ENCODE assay signal across 9 mouse cellular contexts in the genomic region with DNA sequence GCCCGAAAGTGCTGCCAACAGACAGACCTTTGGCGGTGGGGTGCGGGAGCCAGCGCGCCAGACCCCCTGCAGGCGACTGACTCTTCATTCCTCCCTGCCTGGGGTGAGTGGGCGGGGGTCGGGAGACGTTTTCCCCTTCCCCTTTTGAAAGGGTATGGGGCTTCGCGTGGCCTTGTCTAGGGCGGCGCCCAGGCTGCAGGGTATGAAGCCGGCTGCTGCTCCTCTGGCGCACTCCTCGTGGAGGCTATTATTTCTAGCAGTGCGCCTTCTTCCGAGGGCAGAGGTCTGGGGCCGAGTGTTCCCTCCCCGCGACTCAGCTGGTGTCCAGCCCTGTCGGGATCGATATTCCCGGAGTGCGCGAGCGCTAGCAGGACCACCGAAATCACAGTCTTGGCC. TPM values are rescaled to one million over a fixed set of nuclear protein-coding genes. Genes with fewer than 3 reads are reported as not detected.
DNase-seq lines count a peak whose midpoint lies in the region; ATAC-seq and TF ChIP-seq lines count a peak whose summit lies in the region.
"Had no signal": no experiment of that assay in that cellular context is flagged by ENCODE, and none has a peak within 500 bp of the region (broad histone marks: within the 10 kb centered on the region; RNA-seq: fewer than 3 reads in every experiment).

No protein-coding gene starts in this region.

- H3K4me1 ChIP-seq in testis, adult 2 months (ENCODE audit: control insufficient read depth, insufficient read depth, low read length) = no peaks in the 10 kb centered on the region
- no peaks in the 10 kb centered on the region for H3K4me1 ChIP-seq in forebrain, postnatal 0 days (ENCODE audit: insufficient read depth)
- H3K4me1 ChIP-seq in liver, embryonic 15.5 days (replicated peaks) = peaks cover 5% of the 10 kb centered on the region; the same call in 1 of the 2 replicates
- H3K4me1 ChIP-seq in stomach, embryonic 16.5 days (ENCODE audit: control insufficient read depth, insufficient read depth, low read length) = no peaks in the 10 kb centered on the region

- H3K4me3 ChIP-seq in gastrocnemius, adult 2 months = peak overlapping the region; percentile 93
- H3K4me3 ChIP-seq in testis, adult 2 months (ENCODE audit: control insufficient read depth, low read depth, low read length) = peak overlapping the region; percentile 89
- peak overlapping the region; percentile 84 for H3K4me3 ChIP-seq in forebrain, postnatal 0 days (ENCODE audit: low read depth, low read length)
- peak overlapping the region; percentile 90 for H3K4me3 ChIP-seq in liver, embryonic 15.5 days (replicated peaks)
- H3K4me3 ChIP-seq in stomach, embryonic 16.5 days (replicated peaks; ENCODE audit: low read length) = peak overlapping the region; percentile 82

- no peak for DNase-seq in gastrocnemius, adult 2 months
- no peak for DNase-seq in gastrocnemius, postnatal 4 days (ENCODE audit: low spot score in 2 of 2)
- no peak for DNase-seq in testis, postnatal 10 days (ENCODE audit: low spot score)
- DNase-seq in forebrain, postnatal 0 days = no peak
- DNase-seq in urinary bladder, postnatal 14 days (ENCODE audit: low spot score) = no peak

- H3K36me3 ChIP-seq in testis, adult 2 months (ENCODE audit: control insufficient read depth, insufficient read depth, low read length) = no peaks in the 10 kb centered on the region
- H3K36me3 ChIP-seq in forebrain, postnatal 0 days (ENCODE audit: insufficient read depth) = no peaks in the 10 kb centered on the region
- no peaks in the 10 kb centered on the region for H3K36me3 ChIP-seq in liver, embryonic 15.5 days (replicated peaks)
- H3K36me3 ChIP-seq in stomach, embryonic 16.5 days (ENCODE audit: control insufficient read depth, insufficient read depth, low read length) = no peaks in the 10 kb centered on the region

- peak overlapping the region; percentile 100 for H3K27ac ChIP-seq in gastrocnemius, adult 2 months
- H3K27ac ChIP-seq in testis, adult 2 months (ENCODE audit: control insufficient read depth, insufficient read depth, low read depth, low read length) = peak overlapping the region; percentile 86
- peak overlapping the region; percentile 96 for H3K27ac ChIP-seq in forebrain, postnatal 0 days (ENCODE audit: low read depth, low read length)
- peak overlapping the region; percentile 76 for H3K27ac ChIP-seq in liver, embryonic 15.5 days (replicated peaks)
- H3K27ac ChIP-seq in stomach, embryonic 16.5 days (ENCODE audit: low read length) = peak overlapping the region; percentile 89

- peak; percentile 59 for ATAC-seq in forebrain, postnatal 0 days
- peak; percentile 61 for ATAC-seq in liver, embryonic 15.5 days (ENCODE audit: insufficient read depth)
- ATAC-seq in stomach, embryonic 16.5 days (ENCODE audit: insufficient read depth, low FRiP score) = peak; percentile 59; the same call in 1 of the 2 replicates

- no peak for TF ChIP-seq POLR2A in testis, adult 2 months (IDR thresholded peaks at IDR 0.05; ENCODE audit: control insufficient read depth, low read depth, low read length)

- H3K9me3 ChIP-seq in forebrain, postnatal 0 days (ENCODE audit: low read length) = no peaks in the 10 kb centered on the region
- H3K9me3 ChIP-seq in liver, embryonic 15.5 days (replicated peaks) = no peaks in the 10 kb centered on the region
- no peaks in the 10 kb centered on the region for H3K9me3 ChIP-seq in stomach, embryonic 16.5 days (replicated peaks; ENCODE audit: control insufficient read depth, low read length)

- intact Hi-C loops in gastrocnemius, adult 2 months (cut with DNase I) = loop anchor here (5.0 kb wide), 2 partner anchors 76 to 96 kb away; no protein-coding TSS in a partner anchor

- H3K9ac ChIP-seq in forebrain, postnatal 0 days = peak overlapping the region; percentile 80
- peak overlapping the region; percentile 84 for H3K9ac ChIP-seq in liver, embryonic 15.5 days
- peak overlapping the region; percentile 84 for H3K9ac ChIP-seq in stomach, embryonic 16.5 days (ENCODE audit: low read length)

- 2% methylated on average over 28 of the region's 28 CpGs for WGBS in forebrain, postnatal 0 days
- WGBS in liver, embryonic 15.5 days (ENCODE audit: insufficient replicate concordance) = 0% methylated on average over 28 of the region's 28 CpGs
- 0% methylated on average over 28 of the region's 28 CpGs for WGBS in stomach, embryonic 16.5 days

- peak overlapping the region; percentile 63 for H3K4me2 ChIP-seq in forebrain, postnatal 0 days (ENCODE audit: low read depth)
- peak overlapping the region; percentile 87 for H3K4me2 ChIP-seq in liver, embryonic 15.5 days
- peak overlapping the region; percentile 67 for H3K4me2 ChIP-seq in stomach, embryonic 16.5 days (ENCODE audit: low read depth, low read length)

- no peaks in the 10 kb centered on the region for H3K27me3 ChIP-seq in testis, adult 2 months (ENCODE audit: control insufficient read depth, insufficient read depth, low read length)
- no peaks in the 10 kb centered on the region for H3K27me3 ChIP-seq in forebrain, postnatal 0 days (ENCODE audit: insufficient read depth, low read length)
- no peaks in the 10 kb centered on the region for H3K27me3 ChIP-seq in liver, embryonic 15.5 days
- no peaks in the 10 kb centered on the region for H3K27me3 ChIP-seq in stomach, embryonic 16.5 days (ENCODE audit: control insufficient read depth, insufficient read depth, low read length)

- no peak for TF ChIP-seq CTCF in gastrocnemius, adult 2 months (IDR thresholded peaks at IDR 0.05)
- no peak for TF ChIP-seq CTCF in testis, adult 2 months (IDR thresholded peaks at IDR 0.05; ENCODE audit: control insufficient read depth, insufficient read depth, insufficient replicate concordance, low read depth, low read length)
- TF ChIP-seq CTCF in forebrain, postnatal 0 days (IDR thresholded peaks at IDR 0.05; ENCODE audit: low read depth) = no peak

RNA-seq across cellular contexts. Expression of a gene that starts 0.6 kb away (rescaled TPM):
- total RNA-seq in gastrocnemius, adult 2 months (2021) = 10 to 100 TPM; 22.6 to 35.8 TPM
- total RNA-seq in gastrocnemius, postnatal 4 days (2021) = 10 to 100 TPM; 32.1 to 50.2 TPM
- polyA plus RNA-seq in testis, adult 2 months (2012; rRNA removed) = 3.2 and 4.7 TPM in 2 replicates
- total RNA-seq in forebrain, postnatal 0 days (2014; rRNA removed) = 34.8 and 53.9 TPM in 2 replicates
- 10.5 and 11.1 TPM in 2 replicates for polyA plus RNA-seq in forebrain, postnatal 0 days (2015; fragmentation: Nextera tagmentation; extraction: Ambion mirVana)
- 15.9 and 18.2 TPM in 2 replicates for polyA plus RNA-seq in liver, embryonic 15.5 days (2015; fragmentation: Nextera tagmentation; extraction: Ambion mirVana)
- 19.3 and 22.1 TPM in 2 replicates for polyA plus RNA-seq in stomach, embryonic 16.5 days (2015; fragmentation: Nextera tagmentation; extraction: Ambion mirVana)

RNA-seq across cellular contexts. Expression of a gene that starts 16.1 kb away (rescaled TPM):
- total RNA-seq in gastrocnemius, adult 2 months (2021) = not detected
- not detected for total RNA-seq in gastrocnemius, postnatal 4 days (2021)
- 49.0 and 64.9 TPM in 2 replicates for polyA plus RNA-seq in testis, adult 2 months (2012; rRNA removed)
- total RNA-seq in forebrain, postnatal 0 days (2014; rRNA removed) = not detected in 2 replicates
- polyA plus RNA-seq in forebrain, postnatal 0 days (2015; fragmentation: Nextera tagmentation; extraction: Ambion mirVana) = not detected in 2 replicates
- polyA plus RNA-seq in liver, embryonic 15.5 days (2015; fragmentation: Nextera tagmentation; extraction: Ambion mirVana) = not detected in 2 replicates
- polyA plus RNA-seq in stomach, embryonic 16.5 days (2015; fragmentation: Nextera tagmentation; extraction: Ambion mirVana) = not detected in 2 replicates
- total RNA-seq: gastrocnemius, postnatal 36 days had no signal

Comparison
In these comparisons a context has a peak if more than half of its experiments do, and no peak if none do; other contexts are left out.
1. RNA of a gene that starts 16.1 kb away (polyA plus RNA-seq): 49.0 to 64.9 TPM in testis, adult 2 months; not detected in forebrain, postnatal 0 days, not detected in liver, embryonic 15.5 days and not detected in stomach, embryonic 16.5 days; every median in the first group is over 10 times any median in the second.
2. Peak in every context shown above with its lines, with median percentiles within 50 percentile points of each other: H3K27ac ChIP-seq, H3K4me3 ChIP-seq, ATAC-seq, H3K4me2 ChIP-seq and H3K9ac ChIP-seq.